Mouse (Mus musculus) left cerebral cortex, postnatal 10 days (tissue): ENCODE measurements at regions not wholly inside any gene's neighbourhood (a gene's known extent, or its start where the extent isn't known, plus 50 kb on each side); places are given as distances from the start of the nearest gene placed in this dataset.
A peak's percentile ranks its signal among the peaks of the same experiment; 100 is the strongest.
"Not testable (repeated sequence)": the region's sequence is repeated elsewhere in the genome, so short reads cannot be mapped to it uniquely, and the experiment has no call there.

Experiments used
- DNase-seq, 2 experiments: peaks; one replicate each; pipeline ENCODE4 v3.0.0; 2021 to 2022; ENCODE audit warnings: low spot score in 2 of 2, mixed read lengths in 1 of 2; ENCODE audit errors: extremely low spot score in 1 of 2
- intact Hi-C: fragments of 180-260 bp; cut with DNase I; formaldehyde crosslinking; loops from one replicate; pipeline ENCODE4 v1.15.1; 2025

DNA sequence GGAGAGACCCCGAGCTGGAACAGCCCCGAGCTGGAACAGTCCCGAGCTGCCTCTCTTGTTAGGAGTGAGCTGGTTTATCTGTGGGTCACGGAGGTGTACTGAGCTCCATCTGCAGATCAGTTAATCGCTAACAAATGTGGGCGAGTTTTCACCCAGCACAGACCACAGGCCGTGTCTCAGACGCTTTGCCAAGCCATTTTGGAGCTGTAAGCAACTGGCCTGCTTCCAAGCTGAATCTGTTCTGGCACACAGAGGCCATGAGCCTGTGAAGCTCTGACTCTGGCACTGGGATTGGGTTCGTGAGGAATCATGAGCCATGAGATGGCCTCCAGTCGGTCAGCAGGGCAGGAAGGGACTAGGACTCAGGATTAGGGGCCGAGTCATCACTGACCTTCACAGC lies 265.5 kb downstream of the Prex1 start:
- intact Hi-C loops = no loop called here
- peak; percentile 46 to 52 for DNase-seq

DNA sequence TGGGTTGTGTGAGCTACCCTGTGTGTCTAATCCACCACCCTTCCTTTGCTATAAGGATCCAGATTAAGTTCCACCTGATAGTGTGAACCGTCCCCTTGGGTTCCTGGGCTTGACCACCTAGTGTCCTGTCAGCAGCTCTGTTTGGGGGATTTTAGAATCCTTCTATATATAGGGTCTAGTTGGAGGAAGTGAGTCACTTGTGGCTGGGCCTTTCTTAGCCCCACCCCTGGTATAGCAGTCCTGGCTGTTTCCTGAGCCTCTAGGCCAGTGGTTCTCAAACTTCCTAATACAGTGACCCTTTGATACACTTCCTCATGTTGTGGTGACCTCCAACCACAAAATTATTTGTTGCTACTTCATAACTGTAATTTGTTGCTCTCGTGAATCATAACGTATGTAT lies 267.1 kb downstream of the Prex1 start:
- DNase-seq = no peak
- intact Hi-C loops = no loop called here

DNA sequence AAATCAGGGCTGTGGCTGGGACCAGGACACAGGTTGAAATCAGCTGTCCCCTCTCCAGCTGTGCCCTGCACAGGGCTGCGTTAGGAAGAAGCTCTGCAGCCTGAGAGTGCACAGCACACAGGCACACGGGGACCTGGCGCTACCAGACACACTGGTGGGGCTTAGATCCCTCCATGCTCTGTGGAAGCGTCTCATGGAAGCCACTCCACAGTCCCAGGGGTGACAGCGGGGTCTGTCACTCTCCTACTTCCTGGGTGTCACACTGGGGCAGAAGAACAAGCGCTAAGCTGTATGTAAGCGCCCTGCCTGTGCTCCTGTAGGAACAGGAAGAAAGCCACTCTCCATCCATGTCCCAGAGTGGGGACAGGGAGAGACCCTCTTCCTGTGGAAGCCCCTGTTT lies 267.8 kb downstream of the Prex1 start:
- intact Hi-C loops = not testable (repeated sequence)

DNA sequence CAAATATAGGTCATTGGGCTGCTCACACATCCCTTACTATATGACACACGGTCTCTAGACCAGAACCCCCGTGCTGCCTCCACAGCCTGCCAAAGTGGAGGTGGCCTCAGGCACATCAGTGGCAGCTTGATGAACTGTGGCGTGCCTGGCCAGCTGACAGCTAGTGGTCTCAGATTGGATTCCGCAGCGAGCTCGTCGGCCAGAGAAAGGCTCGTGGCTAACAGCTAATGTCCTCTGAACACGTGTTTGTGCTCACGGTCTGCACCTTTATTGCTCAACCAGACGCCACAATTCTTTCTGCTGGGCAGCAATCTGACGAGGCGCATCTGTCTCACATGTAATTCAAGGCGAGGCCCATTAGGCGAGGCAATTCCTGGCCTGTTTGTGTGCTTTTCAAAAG lies 270.6 kb downstream of the Prex1 start:
- intact Hi-C loops = loop anchor here (5.0 kb wide), 1 partner anchor 286 kb away; the partner anchor contains the start of gene Sulf2
- no peak for DNase-seq

More for the DNA sequence above, 267.8 kb downstream of the Prex1 start:
- not testable (repeated sequence) for DNase-seq

DNA sequence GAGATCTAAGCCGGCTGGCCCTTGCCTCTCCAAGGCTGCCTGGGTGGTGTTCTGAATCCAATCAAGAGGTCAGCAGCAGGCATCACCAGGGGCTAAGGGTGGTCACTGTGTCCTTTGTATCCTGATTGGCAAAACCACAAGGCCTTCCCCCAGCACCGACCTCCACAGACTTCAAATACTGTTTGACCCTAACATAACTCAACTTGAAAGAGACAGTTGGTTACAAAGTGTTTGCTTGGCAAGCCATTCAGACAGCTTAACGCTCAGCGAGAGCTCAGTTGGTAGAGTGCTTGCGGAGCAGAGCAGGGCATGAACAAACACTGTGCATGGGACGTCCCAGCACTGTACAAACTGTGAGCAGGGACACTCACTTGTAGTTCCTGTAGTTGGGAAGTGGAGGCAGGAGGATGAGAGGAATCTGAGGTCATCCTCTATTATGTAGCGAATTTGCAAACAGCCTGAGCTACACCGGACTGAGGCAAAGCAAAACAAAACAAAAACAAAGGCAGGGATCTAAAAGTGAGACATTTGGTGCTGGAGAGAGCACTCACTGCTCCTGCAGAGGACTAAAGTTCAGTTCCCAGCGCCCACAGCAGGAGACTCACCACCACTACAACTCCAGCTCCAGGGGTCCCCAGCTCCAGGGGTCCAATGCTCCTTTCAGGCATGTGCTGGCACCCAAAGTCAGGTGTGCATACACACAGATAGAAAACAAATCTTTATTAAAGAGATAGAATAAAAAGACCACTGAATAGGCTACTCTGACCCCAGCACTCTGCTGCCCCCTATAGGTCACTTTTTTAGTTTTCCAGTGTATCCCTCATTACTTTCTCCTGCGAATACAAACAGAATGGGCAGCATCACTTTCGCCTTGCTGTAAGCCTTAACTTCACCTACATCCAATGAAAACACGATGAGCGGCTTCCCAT lies 273.5 kb downstream of the Prex1 start:
- intact Hi-C loops = loop anchor here (5.0 kb wide), 2 partner anchors 42 to 283 kb away; partner anchors contain the start of gene Sulf2
- no peak for DNase-seq

DNA sequence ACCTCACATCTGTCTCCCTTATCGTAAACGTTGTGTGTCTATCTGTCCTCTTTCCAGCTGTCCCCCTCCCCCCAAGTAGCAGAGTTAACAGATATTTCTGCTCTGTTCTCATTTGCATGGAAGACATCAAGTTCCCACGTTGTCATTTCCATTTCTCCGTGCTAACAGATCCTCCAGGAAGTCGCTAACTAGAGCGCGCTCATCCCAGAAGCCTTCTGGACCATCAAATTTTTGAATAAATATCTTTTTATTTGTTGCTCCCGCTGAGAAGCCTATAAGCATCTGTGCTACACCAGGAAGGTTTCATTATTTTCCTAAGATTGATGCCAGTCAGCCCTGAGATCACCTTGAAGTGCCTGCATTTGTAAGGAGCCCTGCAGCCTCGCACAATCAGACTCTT lies 275.4 kb downstream of the Prex1 start:
- intact Hi-C loops = loop anchor here (5.0 kb wide), 1 partner anchor 44 kb away; no protein-coding TSS in a partner anchor
- DNase-seq = no peak

DNA sequence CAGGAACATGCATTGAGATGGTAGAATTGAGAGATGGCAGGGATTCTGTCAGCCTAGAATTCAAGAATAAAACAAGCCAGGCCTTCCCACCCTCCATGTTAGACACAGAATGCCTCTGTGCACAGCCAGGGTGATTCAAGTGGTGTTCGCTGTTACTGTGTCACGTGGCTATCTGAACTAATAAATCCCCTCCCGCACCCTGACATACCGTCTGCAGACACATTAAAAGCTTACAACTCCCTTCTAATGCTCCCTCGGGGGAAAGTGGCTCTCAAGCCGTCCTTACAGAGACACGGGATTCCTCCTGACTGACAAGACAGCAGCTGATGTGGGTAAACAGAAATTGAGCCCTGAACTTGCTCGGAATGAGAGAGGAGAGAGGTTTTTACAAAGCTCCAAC lies 279.1 kb downstream of the Prex1 start:
- DNase-seq = no peak
- intact Hi-C loops = loop anchor here (5.0 kb wide), 1 partner anchor 327 kb away; no protein-coding TSS in a partner anchor

DNA sequence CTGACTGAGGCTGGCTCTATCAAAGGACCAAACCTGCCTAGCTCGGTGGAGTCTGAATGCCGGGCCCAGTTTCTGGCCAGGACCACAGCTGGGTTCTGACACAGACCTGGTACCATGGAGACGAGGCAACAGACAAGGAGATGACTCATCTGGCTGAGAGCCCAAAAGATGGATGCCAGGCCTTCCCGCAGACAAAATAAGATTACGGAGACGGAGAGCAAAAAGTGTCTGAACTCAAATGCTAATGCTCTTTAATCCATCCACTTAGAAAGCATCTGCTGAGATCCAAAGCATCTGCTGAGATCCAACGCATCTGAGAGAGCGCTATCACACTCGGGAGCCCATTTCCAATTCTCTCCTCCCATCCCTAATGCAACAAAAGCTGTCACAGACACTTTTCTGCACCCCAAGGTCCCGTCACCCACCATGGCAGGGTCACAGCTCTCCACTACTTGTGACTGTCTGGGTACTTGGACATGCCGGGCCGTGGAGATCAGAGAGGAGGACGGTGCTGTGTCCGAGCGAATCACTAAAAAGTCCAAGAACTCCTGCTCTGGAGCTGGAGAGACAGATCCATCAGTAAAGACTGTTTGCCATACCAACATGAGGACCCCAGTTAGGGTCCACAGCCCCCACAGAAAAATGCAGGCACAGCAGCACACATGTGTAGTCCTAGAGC lies 278.3 kb upstream of the Sulf2 start:
- peak; percentile 76 to 78 for DNase-seq
- intact Hi-C loops = loop anchor here (5.0 kb wide), 1 partner anchor 326 kb away; no protein-coding TSS in a partner anchor

DNA sequence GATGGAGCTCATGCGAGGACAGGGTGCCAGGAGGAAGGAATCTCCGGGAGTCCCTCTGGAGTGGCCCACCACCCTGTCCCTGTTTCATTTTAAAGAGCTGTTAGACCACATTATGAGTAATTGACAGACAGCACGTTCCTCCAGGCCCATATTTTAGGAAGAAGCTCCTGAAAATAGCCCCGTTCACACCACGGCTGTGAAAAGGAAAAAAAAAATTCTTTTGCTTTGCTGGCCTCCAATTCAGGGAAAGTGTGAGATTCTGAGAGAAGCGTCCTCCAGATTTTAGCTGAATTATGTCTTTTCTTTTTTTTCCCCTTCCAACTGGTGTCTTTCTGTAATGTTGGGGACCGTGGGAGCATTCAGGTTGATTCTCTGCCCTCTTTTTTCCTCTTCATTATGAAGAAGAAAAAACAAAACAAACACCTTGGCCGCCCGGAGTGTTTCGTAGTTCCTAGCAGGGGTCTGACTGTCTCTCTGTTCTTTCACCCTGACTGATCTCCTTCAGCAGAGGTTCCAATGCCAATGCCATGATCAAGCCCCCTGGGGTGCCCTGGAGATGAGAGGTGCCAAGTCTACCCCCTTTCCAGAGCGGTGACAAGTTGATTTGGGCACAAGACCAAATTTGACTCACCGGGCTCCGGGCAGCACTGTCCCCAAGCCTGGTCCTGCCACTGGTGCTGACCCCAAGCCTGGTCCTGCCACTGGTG lies 277.6 kb upstream of the Sulf2 start:
- no peak for DNase-seq
- intact Hi-C loops = loop anchor here (5.0 kb wide), 1 partner anchor 326 kb away; no protein-coding TSS in a partner anchor

DNA sequence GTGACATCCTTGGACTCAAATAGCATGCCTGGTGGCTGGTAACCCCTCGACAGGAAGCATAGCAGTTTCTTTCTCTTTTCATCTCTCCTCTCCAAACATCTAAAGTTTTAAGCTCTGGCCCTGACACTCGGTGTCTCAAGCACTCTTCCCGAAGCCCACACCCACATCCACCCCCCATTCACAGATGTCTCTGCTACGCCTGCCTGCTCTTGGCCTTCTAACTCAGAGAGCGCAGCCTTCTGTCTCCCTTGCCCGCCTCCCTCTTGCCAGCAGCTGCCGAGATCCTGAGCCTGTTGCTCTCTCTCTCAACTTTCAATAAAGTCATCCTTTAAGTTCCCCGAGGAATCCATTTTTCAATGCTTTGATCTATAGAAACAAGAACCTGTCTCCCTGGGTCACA lies 277.1 kb upstream of the Sulf2 start:
- DNase-seq = no peak
- intact Hi-C loops = loop anchor here (5.0 kb wide), 1 partner anchor 325 kb away; no protein-coding TSS in a partner anchor

DNA sequence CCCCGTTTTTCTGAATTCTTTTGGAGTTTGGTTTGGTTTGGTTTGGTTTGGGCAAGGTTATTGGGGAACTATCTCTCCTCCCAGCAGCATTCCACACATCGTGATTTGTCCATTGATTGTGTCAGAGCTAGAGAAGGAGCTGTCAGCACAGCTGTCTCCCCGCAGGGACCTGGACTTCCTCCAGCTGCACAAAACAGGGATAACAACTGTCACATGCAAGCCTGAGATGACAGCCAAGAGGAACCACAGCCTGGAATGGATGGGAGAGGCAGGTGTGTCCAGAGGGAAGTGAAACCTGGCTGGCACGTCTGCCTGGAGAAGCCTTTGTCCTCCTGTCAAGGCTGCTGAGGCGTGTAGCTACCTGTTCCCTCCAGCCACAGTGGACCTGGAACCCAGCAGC lies 274.5 kb upstream of the Sulf2 start:
- intact Hi-C loops = loop anchor here (5.0 kb wide), 1 partner anchor 323 kb away; no protein-coding TSS in a partner anchor
- DNase-seq = peak in 1 of 2 experiments; percentile 74

DNA sequence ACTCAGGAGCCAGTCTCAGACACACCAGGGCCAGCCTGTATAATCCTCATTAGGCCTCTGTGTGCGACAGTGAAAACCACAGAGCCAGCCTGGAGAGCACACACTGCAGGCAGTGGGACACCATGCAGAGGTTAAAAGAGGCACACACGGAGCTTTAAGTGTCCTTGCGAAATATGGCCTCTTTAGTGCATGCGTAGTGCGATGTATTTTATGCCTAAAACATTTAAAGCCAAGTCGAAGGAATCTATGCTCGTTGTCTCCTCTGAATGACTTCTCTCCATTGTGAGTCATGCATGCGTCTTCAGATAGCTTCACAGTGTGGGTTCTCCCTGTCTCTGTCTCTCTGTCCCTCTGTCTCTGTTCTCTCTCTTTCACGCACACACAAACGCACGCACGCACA lies 274.0 kb upstream of the Sulf2 start:
- intact Hi-C loops = no loop called here
- no peak for DNase-seq

DNA sequence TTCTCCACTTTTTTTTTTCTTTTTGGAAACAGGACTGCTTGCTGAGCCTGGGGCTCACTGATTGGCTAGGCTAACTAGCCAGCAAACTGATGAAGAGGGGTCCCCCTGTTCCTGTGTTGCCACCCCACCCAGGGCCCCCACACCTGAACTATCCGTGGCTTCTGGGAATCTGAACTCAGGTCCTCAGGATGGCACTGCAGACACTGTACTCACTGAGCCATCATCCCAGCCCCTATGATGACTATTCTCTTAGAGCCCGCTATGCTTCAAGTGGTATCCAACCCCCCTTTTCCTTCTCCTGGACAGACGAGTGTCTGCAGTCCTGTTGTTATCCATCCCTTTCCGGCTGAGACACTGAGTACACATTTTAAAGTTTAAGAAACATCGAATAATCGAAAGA lies 271.9 kb upstream of the Sulf2 start:
- intact Hi-C loops = no loop called here
- DNase-seq = no peak

DNA sequence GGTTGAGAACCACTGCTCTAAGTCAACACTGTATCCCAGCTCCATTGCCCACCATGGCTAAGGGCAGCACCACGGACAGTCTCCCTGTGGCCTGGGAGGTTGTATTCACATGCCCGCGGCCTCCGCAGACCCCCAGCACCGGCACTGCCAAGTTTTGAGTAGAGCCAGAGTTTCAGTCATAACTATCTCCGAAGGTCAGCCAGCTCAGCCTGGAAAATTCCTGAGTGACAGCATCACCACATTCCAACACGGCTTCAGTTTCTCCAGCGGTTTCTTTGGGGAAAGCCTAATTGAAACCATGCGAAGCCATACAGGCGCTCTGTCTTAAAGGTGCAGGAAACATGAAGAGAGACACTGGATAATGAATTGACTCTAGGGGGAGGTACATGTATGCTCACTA lies 271.5 kb upstream of the Sulf2 start:
- peak in 1 of 2 experiments; percentile 54 for DNase-seq
- intact Hi-C loops = no loop called here

DNA sequence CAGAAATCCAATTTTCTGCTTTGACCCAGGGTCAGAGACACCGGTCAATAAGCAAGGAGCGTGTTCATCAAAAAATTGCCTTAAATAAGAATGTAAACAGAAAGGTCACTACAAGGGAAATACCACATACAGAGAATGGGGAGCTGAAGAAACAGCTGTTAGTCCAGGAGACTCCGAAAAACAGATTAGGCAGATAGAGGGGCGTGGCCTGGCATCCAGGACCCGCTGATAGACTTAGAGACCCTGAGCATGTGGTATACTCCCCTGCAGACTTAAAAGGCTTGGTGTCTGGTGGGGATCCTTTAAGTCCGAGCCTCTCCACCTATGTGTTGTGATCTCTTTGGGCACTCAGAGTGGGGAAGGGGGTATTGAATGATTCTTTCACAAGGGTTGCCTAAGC lies 271.0 kb upstream of the Sulf2 start:
- intact Hi-C loops = no loop called here
- no peak for DNase-seq

DNA sequence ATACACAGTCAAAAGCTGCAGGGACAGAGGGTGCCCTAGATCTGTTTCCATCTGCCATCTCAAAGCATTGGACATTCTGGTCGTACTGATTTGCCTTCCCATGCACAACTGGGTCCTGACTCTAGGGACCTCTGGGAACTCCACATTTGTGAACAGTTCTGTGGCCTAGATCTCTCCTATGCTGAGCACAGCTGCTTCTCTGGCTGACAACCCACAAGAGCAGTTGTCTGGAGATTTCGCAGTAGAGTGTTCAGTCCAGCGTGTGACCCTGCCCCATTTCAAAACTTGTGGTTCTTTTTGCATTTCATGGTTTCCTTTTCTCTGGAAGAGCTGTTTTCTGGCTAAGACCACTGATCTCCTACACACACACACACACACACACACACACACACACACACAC lies 269.7 kb upstream of the Sulf2 start:
- DNase-seq = no peak
- intact Hi-C loops = no loop called here

DNA sequence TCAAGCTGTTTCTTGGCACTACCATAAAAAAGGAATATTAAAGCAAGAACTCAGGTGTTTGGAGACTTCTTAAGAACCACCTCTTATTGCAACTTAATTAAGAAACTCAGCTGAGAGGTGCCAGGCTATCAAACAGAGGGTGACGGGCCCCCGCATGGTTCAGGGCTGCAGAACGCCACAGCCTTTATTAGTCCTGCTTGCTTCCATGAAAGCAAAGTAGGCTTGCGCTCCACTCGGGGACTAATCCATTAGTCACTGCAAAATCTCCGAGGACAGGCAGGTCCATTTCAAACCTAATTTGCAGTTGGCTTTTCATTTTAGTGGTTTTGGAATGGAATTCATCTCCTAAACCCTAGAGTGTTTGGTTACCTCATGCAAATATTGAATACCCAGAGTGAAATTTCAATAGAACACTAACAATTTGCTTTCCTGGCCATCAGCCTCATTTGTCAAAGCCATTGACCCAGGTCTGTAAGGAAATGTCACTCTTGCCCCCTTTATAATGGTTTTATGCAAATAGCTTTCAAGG lies 267.7 kb upstream of the Sulf2 start:
- intact Hi-C loops = no loop called here
- no peak for DNase-seq

DNA sequence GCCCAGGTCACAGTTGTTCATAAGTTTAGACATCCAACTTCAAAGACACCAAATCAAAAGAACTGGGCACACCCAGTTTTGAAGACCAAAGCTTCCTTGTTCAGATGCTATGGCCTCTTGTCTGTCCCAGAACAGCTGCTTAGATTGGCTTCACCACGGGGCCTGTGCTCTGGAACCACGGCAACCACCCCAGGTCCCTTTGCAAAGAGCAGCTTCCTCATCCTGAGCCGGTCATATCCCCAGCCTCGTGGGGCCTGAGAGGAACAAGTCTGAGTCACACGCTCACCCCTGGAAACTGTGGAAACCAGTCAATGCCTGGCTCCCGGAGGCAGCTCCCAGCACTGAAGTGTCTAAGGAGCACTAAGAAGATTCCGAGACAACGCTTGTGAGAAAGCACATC lies 264.8 kb upstream of the Sulf2 start:
- DNase-seq = no peak
- intact Hi-C loops = no loop called here

DNA sequence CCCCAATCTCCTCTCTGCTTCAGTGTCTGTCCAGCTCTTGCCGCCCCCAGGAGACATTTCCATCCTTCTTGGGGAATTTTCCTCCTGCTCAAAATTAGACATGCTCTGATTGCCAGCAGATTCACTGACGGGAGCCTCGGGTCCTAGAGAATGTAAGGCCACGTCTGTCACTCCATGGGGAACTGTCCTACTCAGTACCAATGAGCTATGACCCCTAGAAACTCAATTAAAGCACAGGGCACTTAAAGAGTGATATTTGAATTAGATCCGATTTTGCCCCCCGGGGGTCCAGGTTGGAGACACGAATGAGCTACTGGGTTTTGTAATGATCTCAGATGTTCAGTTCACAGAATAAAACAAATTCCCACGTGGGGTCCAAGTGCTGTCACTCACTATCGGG lies 263.8 kb upstream of the Sulf2 start:
- DNase-seq = no peak
- intact Hi-C loops = no loop called here
